Mouse (Mus musculus) right cerebral cortex, postnatal 14 days (tissue): ENCODE data around the gene Rab15.
A peak's percentile ranks its signal among the peaks of the same experiment; 100 is the strongest.
"Not testable (repeated sequence)": the region's sequence is repeated elsewhere in the genome, so short reads cannot be mapped to it uniquely, and the experiment has no call there.

Source experiments
- DNase-seq: peaks from one replicate; pipeline ENCODE4 v3.0.0; 2022

The Rab15 gene

GRCm38 (mm10) chr12:76822651-76823041 is at the start of gene Rab15:
Gene Rab15 (minus strand): TSS chr12:76822908.
- no peak for DNase-seq

GRCm38 (mm10) chr12:76869561-76869960 is 46.9 kb upstream of the Rab15 start:
- no peak for DNase-seq

- no peak for DNase-seq
Measured at GRCm38 (mm10) chr12:76868463-76869198, 45.9 kb upstream of the Rab15 start.

- peak; percentile 28 for DNase-seq
Measured at GRCm38 (mm10) chr12:76867586-76868280, 45.0 kb upstream of the Rab15 start.

- DNase-seq, result no peak
Measured at GRCm38 (mm10) chr12:76865266-76865665, 42.6 kb upstream of the Rab15 start.

- no peak for DNase-seq
Measured at GRCm38 (mm10) chr12:76863651-76864050, 40.9 kb upstream of the Rab15 start.

- DNase-seq, result not testable (repeated sequence)
Measured at GRCm38 (mm10) chr12:76858788-76859187, 36.1 kb upstream of the Rab15 start.

- DNase-seq, result no peak
Measured at GRCm38 (mm10) chr12:76857087-76857486, 34.4 kb upstream of the Rab15 start.

- no peak for DNase-seq
Measured at GRCm38 (mm10) chr12:76853378-76854142, 30.9 kb upstream of the Rab15 start.

- no peak for DNase-seq
Measured at GRCm38 (mm10) chr12:76852419-76852818, 29.7 kb upstream of the Rab15 start.

GRCm38 (mm10) chr12:76844346-76845061 is 21.8 kb upstream of the Rab15 start:
- DNase-seq, result no peak

GRCm38 (mm10) chr12:76840081-76840480 is 17.4 kb upstream of the Rab15 start:
- no peak for DNase-seq

- DNase-seq, result no peak
Measured at GRCm38 (mm10) chr12:76839298-76839697, 16.6 kb upstream of the Rab15 start.

- no peak for DNase-seq
Measured at GRCm38 (mm10) chr12:76837844-76838650, 15.3 kb upstream of the Rab15 start.

- peak; percentile 98 for DNase-seq
Measured at GRCm38 (mm10) chr12:76837101-76837843, 14.6 kb upstream of the Rab15 start.

- DNase-seq, result no peak
Measured at GRCm38 (mm10) chr12:76832704-76833103, 10.0 kb upstream of the Rab15 start.

GRCm38 (mm10) chr12:76825283-76825682 is 2.6 kb upstream of the Rab15 start:
- no peak for DNase-seq

GRCm38 (mm10) chr12:76822002-76822650 is 582 bp downstream of the Rab15 start:
- DNase-seq, result peak; percentile 47

- no peak for DNase-seq
Measured at GRCm38 (mm10) chr12:76820615-76821014, 2.1 kb downstream of the Rab15 start.

- DNase-seq, result no peak
Measured at GRCm38 (mm10) chr12:76819816-76820215, 2.9 kb downstream of the Rab15 start.

- peak; percentile 52 for DNase-seq
Measured at GRCm38 (mm10) chr12:76818908-76819307, 3.8 kb downstream of the Rab15 start.
